Mouse (Mus musculus) megakaryocyte-erythroid progenitor cell, adult 5 weeks (primary cell): ENCODE data around the gene Gemin8. TPM values are rescaled to one million over a fixed set of nuclear protein-coding genes. Genes with fewer than 3 reads are reported as not detected.

ENCODE experiments used
- polyA plus RNA-seq: library from polyadenylated mRNA; stranded (reverse); fragments of >175 nt; gene quantifications from 2 replicates; pipeline ENCODE4 v1.2.3, GENCODE M21; 2012

The Gemin8 gene
- polyA plus RNA-seq, result 7.9 and 12.3 TPM in 2 replicates

GRCm38 (mm10) chrX:166169892-166170799 lies at the start of gene Gemin8:
TSS of gene Gemin8 (plus strand) at chrX:166170454.

GRCm38 (mm10) chrX:166238831-166239460 lies 68.7 kb downstream of the Gemin8 start, which contains the start of gene Gpm6b:
TSS of gene Gpm6b (plus strand) at chrX:166238911.

Other genes starting within 250 kb of the Gemin8 start
- 0.15 and 0.20 TPM in 2 replicates for gene Gpm6b, start 68.5 kb downstream of the Gemin8 start, polyA plus RNA-seq